Mouse (Mus musculus) heart, embryonic 12.5 days (tissue): ENCODE data around the gene Slc1a3. TPM values are rescaled to one million over a fixed set of nuclear protein-coding genes. Genes with fewer than 3 reads are reported as not detected.

Experiments
- ATAC-seq: fragments of 200-750 bp; cut with Nextera tagmentation; 2 replicates; pipeline ENCODE4 v1.8.0; 2017; ENCODE audit warnings: moderate TSS enrichment, moderate library complexity; ENCODE audit not compliant: insufficient number of reproducible peaks, low FRiP score
- H3K27ac ChIP-seq: fragments of 300-500 bp; sonication (generic); 2 replicates; pipeline ENCODE4 v1.5.1; 2016; ENCODE audit warnings: mild to moderate bottlenecking, moderate library complexity; ENCODE audit not compliant: poor library complexity, severe bottlenecking
- H3K27me3 ChIP-seq: fragments of 300-500 bp; sonication (generic); replicated peaks from 2 replicates; pipeline ENCODE4 v1.6.1; 2016; ENCODE audit warnings: mild to moderate bottlenecking, moderate library complexity
- H3K36me3 ChIP-seq: fragments of 300-500 bp; sonication (generic); 2 replicates; pipeline ENCODE4 v1.6.1; 2016; ENCODE audit warnings: mild to moderate bottlenecking, moderate library complexity
- H3K4me1 ChIP-seq: fragments of 300-500 bp; sonication (generic); replicated peaks from 2 replicates; pipeline ENCODE4 v1.6.1; 2016; ENCODE audit warnings: mild to moderate bottlenecking
- H3K4me2 ChIP-seq: fragments of 300-500 bp; sonication (generic); 2 replicates; pipeline ENCODE4 v1.6.1; 2016; ENCODE audit warnings: mild to moderate bottlenecking, moderate library complexity
- H3K4me3 ChIP-seq: fragments of 300-500 bp; sonication (generic); 2 replicates; pipeline ENCODE4 v1.5.1; 2016; ENCODE audit warnings: mild to moderate bottlenecking
- H3K9ac ChIP-seq: fragments of 300-500 bp; sonication (generic); 2 replicates; pipeline ENCODE4 v1.6.1; 2016; ENCODE audit warnings: mild to moderate bottlenecking, moderate library complexity
- H3K9me3 ChIP-seq: fragments of 300-500 bp; sonication (generic); replicated peaks from 2 replicates; pipeline ENCODE4 v1.6.1; 2016; ENCODE audit warnings: mild to moderate bottlenecking, moderate library complexity
- WGBS: fragments of 180-500 bp; shearing (Covaris S2); methylation state at CpG from one replicate; pipeline ENCODE4 v1.1.7; 2016; 5-methylcytosine and 5-hydroxymethylcytosine counted together
- polyA plus RNA-seq: library from polyadenylated mRNA; unstranded; fragments of >200 nt; fragmentation: Nextera tagmentation; extraction: Ambion mirVana; gene quantifications from 2 replicates; pipeline ENCODE4 v1.2.1, GENCODE M21; 2016

Slc1a3 gene
- polyA plus RNA-seq, 1 experiment from 2014 or later = 19.7 TPM

GRCm38 (mm10) chr15:8722386-8723100 lies 12.0 kb upstream of the Slc1a3 start:
- H3K27me3 ChIP-seq = no peaks in the 10 kb centered on the region
- H3K36me3 ChIP-seq = no peaks in the 10 kb centered on the region
- no peaks in the 10 kb centered on the region for H3K9me3 ChIP-seq
- no peak overlapping the region for H3K4me3 ChIP-seq
- H3K4me1 ChIP-seq = peaks cover 8% of the 10 kb centered on the region
- no peak overlapping the region for H3K9ac ChIP-seq
- H3K4me2 ChIP-seq = no peak overlapping the region
- ATAC-seq = no peak
- no peak overlapping the region for H3K27ac ChIP-seq
- WGBS = 67% methylated on average over 14 of the region's 14 CpGs

GRCm38 (mm10) chr15:8721746-8722145 lies 11.2 kb upstream of the Slc1a3 start:
- Histone ChIP-seq H3K36me3 (no peaks in the 10 kb centered on the region), H3K4me2 (no peak overlapping the region), H3K4me1 (peaks cover 8% of the 10 kb centered on the region), H3K27me3 (no peaks in the 10 kb centered on the region), H3K9ac (no peak overlapping the region), H3K27ac (no peak overlapping the region), H3K4me3 (no peak overlapping the region), H3K9me3 (no peaks in the 10 kb centered on the region)
- no peak for ATAC-seq
- WGBS = 89% methylated on average over 3 of the region's 3 CpGs

- no peaks in the 10 kb centered on the region for H3K9me3 ChIP-seq
- H3K36me3 ChIP-seq = no peaks in the 10 kb centered on the region
- H3K4me2 ChIP-seq = no peak overlapping the region
- H3K9ac ChIP-seq = no peak overlapping the region
- H3K27ac ChIP-seq = no peak overlapping the region
- no peak for ATAC-seq
- no peak overlapping the region for H3K4me3 ChIP-seq
- 60% methylated on average over 3 of the region's 3 CpGs for WGBS
- H3K4me1 ChIP-seq = peaks cover 8% of the 10 kb centered on the region
- H3K27me3 ChIP-seq = no peaks in the 10 kb centered on the region
Observed at GRCm38 (mm10) chr15:8721005-8721404, 10.4 kb upstream of the Slc1a3 start.

- no peaks in the 10 kb centered on the region for H3K36me3 ChIP-seq
- H3K4me1 ChIP-seq = peaks cover 8% of the 10 kb centered on the region
- H3K4me3 ChIP-seq = no peak overlapping the region
- no peak overlapping the region for H3K9ac ChIP-seq
- WGBS = 75% methylated on average over 3 of the region's 3 CpGs
- H3K27me3 ChIP-seq = no peaks in the 10 kb centered on the region
- H3K4me2 ChIP-seq = no peak overlapping the region
- ATAC-seq = no peak
- no peak overlapping the region for H3K27ac ChIP-seq
- no peaks in the 10 kb centered on the region for H3K9me3 ChIP-seq
Observed at GRCm38 (mm10) chr15:8718496-8718895, 7.9 kb upstream of the Slc1a3 start.

- H3K27ac ChIP-seq = no peak overlapping the region
- H3K27me3 ChIP-seq = no peaks in the 10 kb centered on the region
- H3K9me3 ChIP-seq = no peaks in the 10 kb centered on the region
- no peak for ATAC-seq
- H3K4me2 ChIP-seq = peak overlapping the region; percentile 50
- H3K36me3 ChIP-seq = no peaks in the 10 kb centered on the region
- H3K9ac ChIP-seq = no peak overlapping the region
- WGBS = 55% methylated on average over 6 of the region's 6 CpGs
- H3K4me1 ChIP-seq = no peaks in the 10 kb centered on the region
- H3K4me3 ChIP-seq = no peak overlapping the region
Observed at GRCm38 (mm10) chr15:8717021-8717571, 6.5 kb upstream of the Slc1a3 start.

- no peak for ATAC-seq
- H3K4me2 ChIP-seq = peak overlapping the region; percentile 50
- H3K9me3 ChIP-seq = no peaks in the 10 kb centered on the region
- no peaks in the 10 kb centered on the region for H3K27me3 ChIP-seq
- no peaks in the 10 kb centered on the region for H3K4me1 ChIP-seq
- H3K27ac ChIP-seq = no peak overlapping the region
- H3K4me3 ChIP-seq = no peak overlapping the region
- H3K36me3 ChIP-seq = no peaks in the 10 kb centered on the region
- WGBS = 23% methylated on average over 12 of the region's 12 CpGs
- H3K9ac ChIP-seq = 0 out of 2 replicates have a peak overlapping the region, but pooled peaks have one; percentile 17
Observed at GRCm38 (mm10) chr15:8716330-8716964, 5.9 kb upstream of the Slc1a3 start.

- H3K27me3 ChIP-seq = no peaks in the 10 kb centered on the region
- no peaks in the 10 kb centered on the region for H3K9me3 ChIP-seq
- peaks cover 5% of the 10 kb centered on the region; the same call in 1 of the 2 replicates for H3K4me1 ChIP-seq
- H3K27ac ChIP-seq = no peak overlapping the region
- H3K4me3 ChIP-seq = no peak overlapping the region
- H3K4me2 ChIP-seq = no peak overlapping the region
- H3K9ac ChIP-seq = no peak overlapping the region
- ATAC-seq = no peak
- no peaks in the 10 kb centered on the region for H3K36me3 ChIP-seq
Observed at GRCm38 (mm10) chr15:8715666-8716065, 5.1 kb upstream of the Slc1a3 start.

GRCm38 (mm10) chr15:8712433-8712984 lies 1.9 kb upstream of the Slc1a3 start:
- Histone ChIP-seq H3K36me3 (no peaks in the 10 kb centered on the region), H3K9ac (no peak overlapping the region), H3K4me2 (no peak overlapping the region), H3K9me3 (no peaks in the 10 kb centered on the region), H3K27ac (no peak overlapping the region), H3K4me1 (peaks cover 13% of the 10 kb centered on the region), H3K4me3 (no peak overlapping the region), H3K27me3 (no peaks in the 10 kb centered on the region)
- 84% methylated on average over 2 of the region's 2 CpGs for WGBS
- ATAC-seq = no peak

- H3K4me2 ChIP-seq = no peak overlapping the region
- H3K27ac ChIP-seq = no peak overlapping the region
- no peaks in the 10 kb centered on the region for H3K9me3 ChIP-seq
Observed at GRCm38 (mm10) chr15:8711630-8712310, 1.2 kb upstream of the Slc1a3 start.

GRCm38 (mm10) chr15:8709578-8709977 lies 986 bp downstream of the Slc1a3 start:
- Histone ChIP-seq H3K36me3 (peaks cover 8% of the 10 kb centered on the region), H3K4me3 (peak overlapping the region; percentile 78), H3K4me2 (peak overlapping the region; percentile 75), H3K4me1 (peaks cover 13% of the 10 kb centered on the region), H3K27ac (no peak overlapping the region), H3K27me3 (no peaks in the 10 kb centered on the region), H3K9me3 (no peaks in the 10 kb centered on the region), H3K9ac (peak overlapping the region; percentile 47; the same call in 1 of the 2 replicates)
- ATAC-seq = peak; percentile 73; the same call in 1 of the 2 replicates
- 2% methylated on average over 11 of the region's 11 CpGs for WGBS

More at GRCm38 (mm10) chr15:8711630-8712310, 1.2 kb upstream of the Slc1a3 start:
- ATAC-seq = no peak
- H3K4me1 ChIP-seq = peaks cover 13% of the 10 kb centered on the region
- H3K4me3 ChIP-seq = no peak overlapping the region
- no peak overlapping the region for H3K9ac ChIP-seq
- no peaks in the 10 kb centered on the region for H3K27me3 ChIP-seq
- H3K36me3 ChIP-seq = no peaks in the 10 kb centered on the region
- 53% methylated on average over 9 of the region's 9 CpGs for WGBS

- no peak for ATAC-seq
- Histone ChIP-seq H3K27ac (no peak overlapping the region), H3K9ac (no peak overlapping the region), H3K4me3 (no peak overlapping the region), H3K9me3 (no peaks in the 10 kb centered on the region), H3K36me3 (peaks cover 8% of the 10 kb centered on the region), H3K4me1 (peaks cover 13% of the 10 kb centered on the region), H3K4me2 (no peak overlapping the region), H3K27me3 (no peaks in the 10 kb centered on the region)
- 80% methylated on average over 5 of the region's 5 CpGs for WGBS
Observed at GRCm38 (mm10) chr15:8706613-8707012, 4.0 kb downstream of the Slc1a3 start.
